Mouse (Mus musculus) layer of hippocampus, postnatal 25 days (tissue): ENCODE data around the gene Tbx2. TPM values are rescaled to one million over a fixed set of nuclear protein-coding genes. Genes with fewer than 3 reads are reported as not detected.

Experiments
- DNase-seq, 2 experiments: peaks; one replicate each; pipeline ENCODE4 v3.0.0; 2022; ENCODE audit warnings: mixed read lengths in 2 of 2, low spot score in 1 of 2; ENCODE audit errors: extremely low spot score in 1 of 2
- total RNA-seq, 2 experiments: library from RNA; stranded (reverse); gene quantifications; 2 replicates each; pipeline ENCODE4 v1.2.3; 2021

Tbx2 gene
- total RNA-seq, 2 experiments from 2014 or later = 1.7 to 3.0 TPM

DNA sequence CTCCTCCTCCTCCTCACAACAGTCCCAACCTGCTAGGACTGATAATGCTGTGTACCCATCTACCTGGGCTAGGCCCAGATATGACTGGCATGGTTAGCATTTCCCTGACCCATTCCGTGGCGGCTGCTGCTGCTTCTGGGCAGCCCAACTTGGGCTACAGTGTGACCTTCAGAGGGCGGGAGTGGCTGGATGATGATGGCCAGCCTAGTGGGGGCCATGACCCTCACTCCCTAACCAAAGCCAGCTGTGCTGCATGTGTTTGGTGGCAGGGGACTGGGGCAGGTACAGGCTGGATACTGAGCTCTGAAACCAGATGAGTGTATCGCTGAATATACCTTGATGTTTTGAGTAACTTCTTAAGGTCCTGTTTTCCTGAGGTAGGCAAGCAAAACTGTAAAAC is 8.6 kb upstream of the Tbx2 start:
- no peak for DNase-seq

DNA sequence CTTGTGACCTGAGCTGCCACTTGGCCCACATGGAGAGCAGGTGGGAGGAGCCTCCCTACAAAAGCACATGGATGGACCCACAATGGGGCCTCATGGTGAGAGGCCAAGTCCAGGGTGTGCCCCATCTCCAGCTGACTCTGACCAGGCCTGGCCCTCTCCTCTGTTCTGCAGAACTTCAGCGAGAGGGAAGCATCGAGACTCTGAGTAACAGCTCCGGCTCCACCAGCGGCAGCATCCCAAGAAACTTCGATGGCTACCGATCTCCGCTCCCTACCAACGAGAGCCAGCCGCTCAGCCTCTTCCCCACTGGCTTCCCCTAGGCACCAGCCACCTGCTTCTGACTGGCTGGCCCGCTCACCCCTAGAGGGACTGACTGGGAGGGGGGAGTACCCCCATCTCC is 7.3 kb upstream of the Tbx2 start:
- no peak for DNase-seq

DNA sequence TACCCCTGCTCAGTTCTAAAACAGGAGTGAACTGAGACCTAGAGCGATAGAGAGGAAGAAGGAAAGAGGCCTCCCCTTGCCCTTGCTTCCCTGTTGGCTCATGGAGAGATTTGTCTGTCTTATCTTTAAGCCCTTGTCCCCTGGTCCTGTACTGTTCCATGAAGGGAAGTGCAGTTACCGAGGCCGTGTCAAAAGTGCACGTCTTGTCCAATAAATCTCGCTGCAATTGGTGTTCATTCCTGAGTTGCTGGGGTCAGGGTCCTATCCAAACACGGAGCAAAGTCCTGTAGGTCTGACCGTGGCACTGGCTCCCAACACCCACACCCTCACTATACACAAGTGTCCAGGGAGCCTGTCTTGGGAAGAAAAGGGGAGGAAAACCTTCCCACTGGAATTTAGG is 6.5 kb upstream of the Tbx2 start:
- no peak for DNase-seq

DNA sequence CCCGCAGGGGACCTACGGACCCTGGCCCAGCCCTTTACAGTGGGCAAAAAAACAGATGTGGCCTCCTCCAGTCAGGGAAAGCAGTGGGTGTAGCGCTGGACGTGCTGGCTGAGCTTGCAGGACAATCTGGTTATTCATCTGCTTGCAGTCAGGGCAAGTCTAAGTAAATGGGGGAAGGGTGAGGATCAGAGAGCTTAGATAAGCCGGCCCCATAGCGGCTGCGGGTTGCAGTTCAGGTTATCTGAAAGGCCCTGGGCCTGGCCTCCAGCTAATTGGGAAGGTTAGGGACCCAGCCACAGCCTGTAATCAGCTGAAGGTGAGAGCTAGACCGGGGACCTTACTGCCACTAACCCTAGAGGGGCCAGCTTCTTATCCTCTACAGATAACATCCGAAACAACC is 5.0 kb upstream of the Tbx2 start:
- DNase-seq = no peak

DNA sequence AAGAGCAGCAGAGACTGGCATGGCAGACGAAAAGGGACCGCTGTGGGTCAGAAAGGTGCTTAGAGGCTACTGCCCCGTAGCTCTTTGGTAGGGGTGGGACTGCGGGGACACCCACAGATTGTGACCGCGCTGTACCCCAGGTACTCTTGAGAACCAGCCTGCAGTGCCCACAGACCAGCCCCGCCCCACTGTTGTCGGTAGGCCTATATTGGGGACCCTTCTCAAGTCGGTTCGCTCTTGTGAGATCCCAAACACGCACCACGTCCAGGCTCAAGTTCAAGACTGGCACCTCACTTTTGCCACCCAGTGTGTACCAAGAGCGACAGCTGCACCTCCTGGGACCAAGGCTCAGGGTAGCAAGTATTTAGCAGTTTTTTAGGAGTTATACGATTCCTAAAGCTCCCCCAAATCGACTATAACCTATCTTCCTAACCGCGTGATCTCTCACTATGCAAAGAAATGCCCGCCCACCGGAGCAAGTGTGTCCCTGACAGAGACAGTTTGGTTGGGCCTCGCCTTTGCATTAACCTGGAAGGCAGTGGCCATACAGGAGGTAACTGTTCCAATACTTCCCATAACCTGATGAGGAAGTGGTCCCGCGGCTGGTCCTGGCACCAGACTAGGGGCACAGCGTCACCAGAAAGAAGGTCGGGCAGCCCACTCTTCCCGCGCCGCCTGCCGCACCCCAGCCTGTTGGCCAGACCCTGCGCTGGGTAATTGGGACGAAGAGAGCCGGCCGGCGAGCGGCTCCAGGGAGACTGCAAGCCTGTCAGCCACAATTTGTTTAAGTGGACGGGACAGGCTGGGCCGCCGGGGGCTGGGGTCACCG is 3.4 kb upstream of the Tbx2 start:
- no peak for DNase-seq

DNA sequence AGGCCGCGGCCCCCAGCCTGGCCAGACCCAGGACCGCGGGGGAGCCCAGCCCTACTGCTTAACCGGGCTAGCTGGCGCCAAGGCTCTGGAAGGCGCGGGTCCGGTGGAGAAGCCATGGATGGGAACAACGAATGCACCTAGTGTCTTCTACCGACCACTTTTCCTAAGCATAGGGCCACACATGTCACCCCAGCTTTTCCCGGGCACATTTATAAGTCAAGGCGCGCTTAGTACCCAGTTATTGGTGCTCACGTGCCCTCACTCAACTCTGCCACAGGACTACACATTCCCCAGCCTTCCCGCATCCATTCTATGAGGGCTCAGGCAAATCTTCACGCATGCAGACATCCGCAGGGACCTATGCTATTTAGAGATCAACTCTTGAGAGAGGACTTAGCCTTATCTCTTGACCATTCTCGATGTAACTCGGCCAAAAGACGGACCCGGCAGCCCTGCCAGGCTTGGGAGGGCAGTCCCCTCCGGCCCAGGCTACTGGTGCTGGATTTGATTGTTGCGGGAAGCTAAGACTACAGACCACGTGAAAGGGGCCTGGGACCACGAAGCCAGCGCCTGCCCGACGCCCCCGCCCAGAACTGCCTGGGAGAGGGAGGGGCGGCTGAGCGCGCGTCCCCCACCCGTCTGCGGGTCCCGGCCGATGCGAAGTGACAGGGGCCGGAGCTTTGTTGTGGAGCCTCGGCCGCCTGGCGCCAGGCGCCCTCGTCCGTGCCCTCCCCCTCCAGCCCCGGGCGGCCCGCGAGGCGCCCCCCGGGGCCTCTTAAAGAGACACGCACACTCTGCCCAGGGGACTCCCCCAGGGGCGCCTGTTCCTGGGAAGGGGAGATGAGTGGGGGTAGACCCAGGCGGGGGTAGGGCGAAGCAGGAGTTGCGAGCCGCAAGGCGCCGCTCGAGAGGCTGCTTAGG is 2.6 kb upstream of the Tbx2 start:
- no peak for DNase-seq

DNA sequence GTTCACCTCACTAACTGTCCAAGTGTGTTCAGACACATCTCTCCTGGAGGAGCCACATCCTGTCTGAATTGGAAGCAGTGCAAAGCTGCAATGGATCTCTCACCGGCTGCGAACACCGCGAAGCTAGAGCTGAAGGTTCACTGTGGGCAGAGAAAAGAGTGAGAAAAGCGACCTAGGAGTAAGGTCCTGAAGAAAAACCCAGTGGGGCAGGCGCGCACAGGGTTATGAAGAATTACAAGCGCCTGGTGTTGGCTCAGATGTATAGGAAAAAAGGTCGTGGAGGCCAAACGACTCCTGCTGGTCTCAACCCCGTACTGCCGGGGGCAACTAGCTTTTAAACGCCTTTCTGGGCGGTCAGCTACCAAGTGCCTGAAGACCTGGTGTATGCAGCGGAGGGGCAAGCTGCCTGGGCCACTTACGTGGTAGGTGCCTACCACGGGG is 1.4 kb upstream of the Tbx2 start:
- DNase-seq = no peak

DNA sequence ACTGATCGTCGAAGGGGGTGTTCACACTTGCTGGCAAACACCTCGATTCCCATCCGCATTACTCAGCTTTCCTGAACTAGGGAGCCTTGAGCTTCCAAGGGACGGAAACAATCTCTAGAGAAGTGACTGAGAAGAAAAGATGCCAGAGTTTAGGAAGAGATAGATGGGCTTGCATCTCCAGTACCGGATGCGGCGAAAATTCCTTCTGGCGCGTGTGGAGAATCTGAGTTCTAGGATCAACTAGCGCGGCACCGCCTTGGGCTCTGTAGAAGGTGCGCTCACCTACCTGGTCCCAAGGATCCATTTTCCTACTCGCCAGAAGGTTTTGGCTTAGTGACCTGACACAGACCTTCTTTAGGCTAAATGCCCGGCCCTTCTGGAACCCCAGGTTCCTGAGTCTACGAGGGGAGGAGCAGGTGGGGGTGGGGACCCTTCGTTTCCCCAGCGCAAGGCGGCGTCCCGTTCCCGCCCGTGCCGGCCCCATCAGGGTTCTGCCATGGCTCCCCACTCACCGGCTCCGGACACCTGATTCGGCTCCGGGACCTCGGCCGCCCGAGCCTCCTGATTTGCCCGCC is 608 bp upstream of the Tbx2 start:
- DNase-seq = no peak

DNA sequence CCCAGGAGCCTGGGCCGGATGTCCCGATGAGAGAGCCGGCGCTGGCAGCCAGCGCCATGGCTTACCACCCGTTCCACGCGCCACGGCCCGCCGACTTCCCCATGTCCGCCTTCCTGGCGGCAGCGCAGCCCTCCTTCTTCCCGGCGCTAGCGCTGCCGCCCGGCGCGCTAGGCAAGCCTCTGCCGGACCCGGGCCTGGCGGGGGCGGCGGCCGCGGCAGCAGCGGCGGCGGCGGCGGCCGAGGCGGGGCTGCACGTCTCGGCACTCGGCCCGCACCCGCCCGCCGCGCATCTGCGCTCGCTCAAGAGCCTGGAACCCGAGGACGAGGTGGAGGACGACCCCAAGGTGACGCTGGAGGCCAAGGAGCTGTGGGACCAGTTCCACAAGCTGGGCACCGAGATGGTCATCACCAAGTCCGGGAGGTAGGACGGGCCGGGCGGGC is 750 bp downstream of the Tbx2 start:
- DNase-seq = no peak

DNA sequence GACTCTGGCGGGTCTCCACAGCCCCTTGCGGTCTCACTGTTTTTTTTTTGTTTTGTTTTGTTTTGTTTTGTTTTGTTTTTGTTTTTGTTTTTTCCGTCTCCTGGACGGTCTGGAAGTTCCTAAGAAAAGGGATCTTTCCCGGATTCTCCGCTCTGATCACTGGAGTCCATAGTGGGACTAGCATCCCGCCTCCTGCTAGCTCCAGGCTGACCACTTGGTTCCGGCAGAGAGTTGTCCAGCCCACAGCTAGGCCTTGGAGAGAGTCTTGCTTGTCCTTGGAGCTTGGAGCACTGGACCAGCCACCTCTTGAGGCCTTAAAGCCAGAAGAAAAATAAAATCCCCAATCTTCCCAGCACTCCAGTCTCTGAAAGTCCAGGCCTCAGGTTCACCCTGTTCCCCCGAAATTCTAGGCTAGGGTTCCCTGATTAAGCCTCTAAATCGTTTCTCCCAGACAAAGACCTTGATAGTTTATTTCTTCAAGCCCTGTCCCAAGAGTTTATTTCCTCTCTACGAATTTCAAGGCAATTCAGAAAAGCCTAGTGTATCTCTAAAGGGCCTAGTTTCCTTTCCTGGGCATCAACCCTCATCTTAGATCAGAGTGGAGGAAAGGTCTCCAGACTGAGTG is 1.5 kb downstream of the Tbx2 start:
- no peak for DNase-seq

DNA sequence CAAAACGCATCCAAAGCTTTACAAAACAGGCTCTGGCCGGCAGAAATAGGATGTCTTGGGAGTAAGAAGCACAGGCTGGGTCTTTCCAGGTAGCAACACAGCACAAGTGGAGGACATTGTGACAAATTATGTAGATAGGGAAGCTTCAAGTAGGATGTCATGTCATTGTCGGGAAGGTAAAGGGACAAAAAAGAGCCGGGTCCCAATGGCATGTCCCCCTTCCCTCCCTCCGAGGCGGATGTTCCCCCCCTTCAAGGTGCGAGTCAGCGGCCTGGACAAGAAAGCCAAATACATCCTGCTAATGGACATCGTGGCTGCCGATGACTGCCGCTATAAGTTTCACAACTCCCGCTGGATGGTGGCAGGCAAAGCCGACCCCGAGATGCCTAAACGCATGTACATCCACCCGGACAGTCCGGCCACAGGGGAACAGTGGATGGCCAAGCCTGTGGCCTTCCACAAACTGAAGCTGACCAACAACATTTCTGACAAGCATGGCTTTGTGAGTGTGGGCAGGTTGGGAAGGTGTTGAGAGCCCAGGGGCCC is 2.1 kb downstream of the Tbx2 start:
- no peak for DNase-seq

DNA sequence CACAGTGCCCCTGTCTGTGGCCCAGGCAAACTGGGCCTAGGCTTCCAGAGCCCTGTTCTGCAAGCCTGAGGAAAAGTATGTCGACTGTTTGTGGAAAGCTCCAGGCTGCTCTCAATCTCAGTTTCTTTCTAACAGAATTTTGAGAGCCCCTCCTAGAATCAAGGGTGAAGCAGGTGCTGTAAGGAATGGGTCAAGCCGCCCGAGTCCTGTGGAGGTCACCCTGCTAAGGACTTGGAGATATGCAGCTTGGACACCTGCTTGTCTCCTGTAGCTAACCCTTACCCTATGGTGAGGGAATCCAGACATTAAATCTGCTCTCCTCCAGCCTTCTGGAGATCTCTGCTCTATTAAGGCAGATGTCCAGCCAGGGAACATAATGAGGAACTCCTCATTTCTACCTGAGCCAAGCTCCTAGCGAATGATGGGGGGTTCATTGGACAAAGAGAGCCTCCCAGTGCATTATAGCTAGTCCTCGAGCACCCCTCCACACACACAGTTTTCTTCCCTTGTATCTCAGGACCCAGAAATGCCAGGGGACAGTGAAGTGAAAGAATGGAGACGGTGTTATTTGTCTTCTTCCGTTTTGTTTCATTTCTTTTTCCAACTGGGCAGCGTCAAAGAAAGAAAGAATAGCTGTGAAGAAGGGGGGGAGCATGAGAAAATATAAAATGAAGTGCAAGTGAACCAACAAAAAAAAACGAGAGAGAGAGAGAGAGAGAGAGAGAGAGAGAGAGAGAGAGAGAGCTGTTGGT is 2.8 kb downstream of the Tbx2 start:
- DNase-seq = no peak

DNA sequence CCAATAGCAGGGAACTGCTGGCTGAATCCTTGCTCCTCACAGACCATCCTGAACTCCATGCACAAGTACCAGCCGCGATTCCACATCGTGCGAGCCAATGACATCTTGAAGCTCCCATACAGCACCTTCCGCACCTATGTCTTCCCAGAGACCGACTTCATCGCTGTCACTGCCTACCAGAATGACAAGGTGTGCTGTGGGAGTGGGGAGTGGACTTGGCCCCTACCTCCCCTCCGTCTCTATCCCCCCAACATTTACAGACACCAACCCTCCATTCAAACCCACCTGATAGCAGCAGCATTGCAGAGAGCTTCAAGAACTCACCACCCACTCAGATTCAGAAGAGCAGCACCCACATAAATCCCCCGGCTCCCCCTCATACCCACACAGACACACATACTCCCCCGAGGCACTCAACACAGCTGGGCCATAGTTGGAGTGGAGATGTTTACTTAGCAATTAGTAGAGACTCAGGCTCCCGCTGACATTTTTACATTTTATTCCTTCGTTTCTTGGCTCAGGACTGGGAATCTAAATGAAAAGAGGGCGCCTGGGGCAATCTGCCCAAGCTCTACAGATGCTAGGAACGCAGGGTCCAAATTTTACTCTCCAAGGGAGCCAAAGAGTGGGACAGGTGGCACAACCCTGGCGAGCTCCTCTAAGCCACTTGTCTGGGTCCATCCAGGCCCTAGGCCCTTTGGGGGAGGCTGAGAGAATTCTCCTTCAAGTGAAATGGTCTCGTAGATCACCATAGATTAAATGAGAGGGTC is 3.6 kb downstream of the Tbx2 start:
- DNase-seq = no peak

DNA sequence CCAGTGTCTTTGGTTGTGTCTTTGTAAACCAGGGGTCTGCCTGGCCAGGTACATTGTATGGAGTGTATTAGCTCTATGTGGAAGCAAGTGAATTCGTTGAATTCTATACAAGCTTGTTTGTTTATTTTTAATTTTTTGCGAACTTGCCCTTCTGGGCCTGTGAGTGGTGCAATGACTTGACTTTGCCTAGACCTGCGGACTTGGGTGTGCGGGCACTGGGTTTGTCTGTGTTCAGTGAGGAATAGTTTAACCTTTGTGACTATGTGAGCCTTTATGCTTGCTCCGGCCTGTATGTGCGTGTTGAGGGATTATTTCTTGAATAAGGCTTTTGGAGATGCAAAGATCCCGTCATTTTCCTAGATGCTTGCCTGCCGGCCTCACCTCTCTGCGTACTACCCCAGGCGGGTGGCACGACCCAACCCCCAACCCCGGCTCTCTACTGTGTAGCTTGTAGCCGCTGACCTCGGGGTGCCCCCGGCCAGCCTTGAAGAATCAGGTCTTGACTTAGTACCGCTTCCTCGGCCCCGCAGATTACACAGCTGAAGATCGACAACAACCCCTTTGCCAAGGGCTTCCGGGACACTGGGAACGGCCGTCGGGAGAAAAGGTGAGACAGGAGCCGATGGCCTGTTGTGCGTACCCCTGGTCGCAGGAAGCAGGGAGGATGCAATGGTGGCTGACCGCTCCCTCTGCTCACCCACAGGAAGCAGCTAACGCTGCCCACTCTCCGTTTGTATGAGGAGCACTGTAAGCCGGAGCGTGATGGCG is 4.4 kb downstream of the Tbx2 start:
- no peak for DNase-seq

DNA sequence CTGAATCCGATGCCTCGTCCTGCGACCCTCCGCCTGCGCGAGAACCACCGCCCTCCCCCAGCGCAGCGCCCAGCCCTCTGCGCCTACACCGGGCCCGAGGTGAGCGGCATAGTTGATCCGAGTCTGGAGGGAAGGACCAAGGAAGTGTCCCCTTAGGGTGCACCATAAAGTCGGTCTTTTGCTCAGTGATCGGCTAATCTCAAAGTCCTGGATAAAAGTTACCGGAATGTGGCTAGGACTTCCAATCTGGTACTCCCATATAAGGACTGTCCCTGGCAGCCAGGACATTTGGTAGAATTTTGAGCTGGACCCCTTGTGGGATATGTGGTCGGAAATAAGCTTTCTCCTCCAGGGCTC is 4.9 kb downstream of the Tbx2 start:
- DNase-seq = no peak

DNA sequence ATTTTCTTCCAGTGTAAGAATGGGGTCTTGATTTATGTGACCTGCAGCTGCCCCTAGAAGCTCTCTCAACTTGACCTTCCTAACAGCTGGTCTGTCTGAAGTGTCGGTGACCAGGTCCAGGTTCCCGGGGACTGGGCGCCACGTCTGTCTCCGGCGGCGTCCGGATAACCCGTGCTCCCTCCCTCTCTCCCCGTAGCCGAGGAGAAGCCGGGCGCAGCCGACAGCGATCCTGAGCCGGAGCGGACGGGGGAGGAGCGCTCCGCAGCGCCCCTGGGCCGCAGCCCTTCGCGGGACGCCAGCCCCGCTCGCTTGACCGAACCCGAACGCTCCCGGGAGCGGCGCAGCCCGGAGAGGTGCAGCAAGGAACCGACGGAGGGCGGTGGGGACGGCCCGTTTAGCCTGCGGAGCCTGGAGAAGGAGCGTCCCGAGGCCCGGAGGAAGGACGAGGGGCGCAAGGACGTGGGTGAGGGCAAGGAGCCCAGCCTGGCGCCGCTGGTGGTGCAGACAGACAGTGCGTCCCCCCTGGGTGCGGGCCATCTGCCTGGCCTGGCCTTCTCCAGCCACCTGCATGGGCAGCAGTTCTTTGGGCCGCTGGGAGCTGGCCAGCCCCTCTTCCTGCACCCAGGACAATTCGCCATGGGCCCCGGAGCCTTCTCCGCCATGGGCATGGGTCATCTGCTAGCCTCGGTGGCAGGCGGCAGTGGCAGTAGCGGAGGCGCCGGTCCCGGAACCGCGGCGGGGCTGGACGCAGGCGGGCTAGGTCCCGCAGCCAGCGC is 5.5 kb downstream of the Tbx2 start:
- DNase-seq = no peak

DNA sequence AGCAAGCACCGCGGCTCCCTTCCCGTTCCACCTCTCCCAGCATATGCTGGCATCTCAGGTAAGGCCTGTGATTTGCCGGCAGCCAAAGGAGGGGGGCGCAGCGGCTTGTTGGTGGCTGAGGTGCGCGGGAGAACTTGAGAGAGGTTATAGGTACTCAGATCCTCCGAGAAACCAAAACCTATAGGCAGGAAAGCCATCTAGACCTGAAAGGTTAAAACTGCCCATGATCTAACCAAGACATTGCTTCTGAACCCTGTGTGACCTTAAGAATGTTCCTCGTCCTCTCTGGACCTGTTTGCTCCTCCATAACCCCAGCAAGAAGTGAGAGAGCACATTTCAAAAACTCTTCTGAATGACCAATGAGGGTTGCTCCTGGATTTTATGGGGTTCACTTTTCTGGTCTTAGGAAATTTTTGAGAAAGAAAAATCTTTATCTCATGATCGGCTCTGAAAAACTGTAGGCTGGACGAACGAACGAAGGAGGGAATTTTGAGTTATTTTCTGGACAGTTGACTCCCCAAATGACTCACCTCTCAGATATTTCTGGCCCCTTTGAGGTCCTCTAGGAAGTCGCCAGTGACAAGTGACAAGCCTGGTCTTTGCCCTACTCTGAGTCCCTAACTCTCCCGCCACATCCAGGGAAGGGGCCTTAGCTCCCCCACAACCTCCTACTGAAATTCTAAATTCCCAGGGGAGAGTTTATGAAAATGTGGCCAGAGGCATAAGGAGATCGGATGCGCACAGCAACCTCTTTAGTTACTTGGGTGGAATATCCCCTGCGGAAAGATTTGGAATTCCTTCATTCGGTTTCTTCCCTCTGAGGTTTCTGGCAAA is 6.3 kb downstream of the Tbx2 start:
- no peak for DNase-seq
